Mouse (Mus musculus) erythroblast, embryonic 14.5 days (primary cell): ENCODE measurements around the gene Gjb1.

Experiments
- GATA1 ChIP-seq: IDR thresholded peaks from 2 replicates; pipeline ENCODE4 v1.6.1; 2012; ENCODE audit warnings: low read length, inconsistent platforms, mixed read lengths
- TAL1 ChIP-seq: IDR thresholded peaks from 3 replicates; pipeline ENCODE4 v1.6.1; 2012; ENCODE audit warnings: low read length, inconsistent platforms, mixed read lengths

- TF ChIP-seq GATA1 (no peak), TAL1 (no peak)
These were observed 52.6 kb downstream of the Gjb1 start for GRCm38 (mm10) chrX:101428785-101429141.
